Mouse (Mus musculus) mouse trophoblast stem cell (cell line): ENCODE data around the gene Ccnc.
"Not testable (repeated sequence)": the region's sequence is repeated elsewhere in the genome, so short reads cannot be mapped to it uniquely, and the experiment has no call there.

Source experiments
- in situ Hi-C, 2 experiments: fragments of 300-500 bp; cut with MseI, MboI; formaldehyde crosslinking; loops; 2 replicates in 1 of 2; 3 replicates in 1 of 2; pipeline ENCODE4 v1.15.1; 2025

Ccnc gene

DNA sequence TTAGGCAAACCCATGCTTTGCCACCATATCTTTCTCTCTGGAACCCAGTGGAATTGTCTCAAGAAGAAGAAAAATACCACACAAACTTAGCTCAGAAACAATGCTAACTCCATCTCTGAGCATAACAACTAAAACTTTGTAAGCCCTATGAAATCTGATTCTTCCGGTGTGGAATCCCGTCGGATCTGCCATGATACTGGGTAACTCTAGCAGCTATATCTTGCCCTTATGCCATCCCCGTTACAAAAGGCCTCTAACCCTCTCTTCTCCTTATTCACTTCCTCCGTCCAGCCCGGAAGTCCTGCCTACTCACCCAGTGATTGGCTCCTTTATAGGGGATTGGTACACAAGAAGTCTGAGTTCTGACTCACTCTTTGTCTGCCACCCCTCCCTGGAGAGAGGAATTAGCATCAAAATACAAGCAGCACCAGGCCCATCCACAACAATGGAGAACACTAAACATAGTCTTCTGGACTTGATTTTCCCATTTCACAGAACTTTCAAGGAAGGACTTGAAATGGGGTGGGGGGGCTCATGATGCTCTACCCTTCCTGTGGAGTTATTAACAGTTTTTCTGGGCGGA, 4.7 kb upstream of the Ccnc start:
- in situ Hi-C loops = no loop called here

DNA sequence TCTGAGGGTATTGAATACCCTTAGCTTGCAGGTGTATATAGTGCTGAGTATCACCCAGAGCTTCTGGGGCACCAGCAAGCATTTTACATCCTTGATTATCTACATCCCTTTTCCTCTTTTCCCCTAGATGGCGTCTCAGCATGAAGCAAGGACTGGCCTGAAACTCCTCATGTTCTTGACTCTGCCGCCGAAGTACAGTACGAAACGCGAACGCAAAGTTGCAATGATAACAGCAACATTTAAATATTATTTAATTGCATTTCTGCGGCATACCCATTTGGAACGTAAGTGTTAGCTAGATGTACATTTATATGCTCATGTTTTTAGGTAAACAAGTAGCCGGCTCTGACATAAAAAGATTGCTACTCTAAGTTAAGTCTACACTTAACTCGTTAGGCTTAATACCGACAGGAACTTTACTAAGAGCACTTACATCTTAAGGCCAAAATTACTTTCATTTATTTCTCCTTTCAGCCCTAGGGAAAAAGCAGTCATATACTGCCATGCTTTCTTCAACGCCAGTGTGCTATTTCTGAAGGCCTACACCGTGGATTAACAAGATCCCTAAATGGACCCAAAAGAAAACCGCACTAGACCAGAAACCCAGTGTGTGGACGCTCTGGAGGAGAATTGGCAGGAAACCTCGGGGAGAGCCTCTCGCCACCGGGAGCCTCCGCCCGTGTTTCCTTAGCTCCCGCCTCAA, 438 bp upstream of the Ccnc start:
- in situ Hi-C loops = no loop called here

DNA sequence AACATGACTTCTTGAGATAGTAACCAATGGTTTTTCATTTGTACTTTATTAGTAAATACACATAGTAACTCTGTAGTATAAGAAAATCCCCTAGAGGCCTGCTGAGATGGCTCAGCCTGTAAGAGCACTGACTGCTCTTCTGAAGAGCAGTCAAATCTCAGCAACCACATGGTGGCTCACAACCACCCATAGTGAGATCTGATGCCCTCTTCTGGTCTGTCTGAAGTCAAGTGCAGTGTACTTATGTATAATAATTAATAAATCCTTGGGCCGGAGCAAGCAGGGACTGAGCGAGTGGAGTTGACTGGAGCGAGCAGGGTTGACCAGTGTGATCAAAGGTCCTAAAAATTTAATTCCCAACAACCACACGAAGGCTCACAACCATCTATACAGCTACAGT, 11.7 kb downstream of the Ccnc start:
- in situ Hi-C loops = no loop called here

DNA sequence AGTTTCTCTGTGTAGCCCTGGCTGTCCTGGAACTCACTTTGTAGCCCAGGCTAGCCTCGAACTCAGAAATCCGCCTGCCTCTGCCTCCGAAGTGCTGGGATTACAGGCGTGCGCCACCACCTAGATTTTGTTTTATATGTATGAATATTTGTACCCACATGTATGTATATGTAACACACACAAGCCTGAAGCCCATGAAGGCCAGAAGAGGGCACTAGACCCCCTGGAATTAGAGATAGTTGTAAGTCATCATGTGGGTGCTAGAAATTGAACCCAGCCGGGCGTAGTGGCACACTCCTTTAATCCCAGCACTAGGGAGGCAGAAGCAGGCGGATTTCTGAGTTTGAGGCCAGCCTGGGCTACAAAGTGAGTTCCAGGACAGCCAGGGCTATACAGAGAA, 16.6 kb downstream of the Ccnc start:
- in situ Hi-C loops = not testable (repeated sequence)

DNA sequence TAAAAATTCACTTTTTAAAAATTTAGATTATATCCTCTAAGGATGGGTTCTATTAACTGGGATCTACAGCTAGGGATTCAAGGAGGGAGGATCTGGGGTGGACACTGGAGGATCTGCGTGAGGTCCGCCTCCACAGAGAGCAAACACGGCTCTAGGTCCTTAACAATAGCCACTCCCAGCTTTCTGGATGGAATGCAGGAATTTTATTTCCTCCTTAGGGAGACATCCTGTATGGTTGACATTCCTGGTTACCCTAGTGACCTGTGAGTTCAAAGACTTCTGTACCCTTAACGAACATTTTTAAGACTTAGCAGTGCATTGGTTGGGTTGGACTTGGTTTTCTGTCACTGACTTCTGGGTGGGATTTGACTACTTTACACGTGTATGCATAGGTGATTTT, 18.2 kb downstream of the Ccnc start:
- in situ Hi-C loops = no loop called here

DNA sequence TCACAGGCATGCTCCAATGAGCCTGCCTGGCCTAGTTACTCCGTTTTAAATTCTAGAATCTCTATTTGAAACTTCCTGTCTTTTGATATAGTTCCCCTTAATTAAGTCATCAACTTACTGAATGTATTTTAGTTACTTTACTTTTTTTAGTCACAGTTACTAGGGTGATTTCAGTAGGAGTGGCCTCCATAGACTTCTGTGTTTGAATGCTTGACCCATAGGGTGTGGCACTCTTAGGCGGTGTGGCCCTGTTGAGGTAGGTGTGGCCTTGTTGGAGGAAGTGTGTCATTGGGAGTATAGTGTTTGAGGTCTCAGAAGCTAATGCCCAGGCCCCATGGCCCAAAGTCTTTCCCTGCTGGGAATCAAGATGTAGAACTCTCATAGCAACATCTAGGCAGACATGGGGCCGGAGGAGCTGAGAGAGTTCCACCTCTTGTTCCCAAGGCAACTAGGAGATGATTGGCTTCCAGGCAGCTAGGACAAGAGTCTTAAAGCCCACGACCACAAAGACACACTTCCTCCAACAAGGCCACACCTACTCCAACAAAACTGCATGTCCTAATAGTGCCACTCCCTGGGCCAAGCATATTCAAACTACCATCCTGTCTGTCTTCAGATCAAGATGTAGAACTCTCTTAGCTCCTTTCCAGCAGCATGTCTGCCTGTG, 27.8 kb downstream of the Ccnc start:
- in situ Hi-C loops = no loop called here

DNA sequence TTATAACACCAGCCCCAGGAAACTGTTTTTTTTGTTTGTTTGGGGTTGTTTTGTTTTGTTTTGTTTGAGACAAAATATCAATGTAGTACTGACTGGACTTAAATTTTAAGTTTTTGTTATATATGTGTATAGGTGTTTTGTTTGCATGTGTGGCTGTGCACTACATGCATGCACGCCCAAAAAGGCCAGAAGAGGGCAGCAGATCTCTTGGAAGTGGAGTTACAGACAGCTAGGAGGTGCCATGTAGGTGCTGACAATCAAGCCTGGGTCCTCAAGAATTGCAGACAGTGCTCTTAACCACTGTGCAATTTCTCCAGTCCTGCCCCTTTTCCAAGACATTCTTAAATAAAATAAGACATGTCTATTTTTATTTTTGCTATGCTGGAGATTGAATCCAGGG, 31.4 kb downstream of the Ccnc start:
- in situ Hi-C loops = no loop called here

DNA sequence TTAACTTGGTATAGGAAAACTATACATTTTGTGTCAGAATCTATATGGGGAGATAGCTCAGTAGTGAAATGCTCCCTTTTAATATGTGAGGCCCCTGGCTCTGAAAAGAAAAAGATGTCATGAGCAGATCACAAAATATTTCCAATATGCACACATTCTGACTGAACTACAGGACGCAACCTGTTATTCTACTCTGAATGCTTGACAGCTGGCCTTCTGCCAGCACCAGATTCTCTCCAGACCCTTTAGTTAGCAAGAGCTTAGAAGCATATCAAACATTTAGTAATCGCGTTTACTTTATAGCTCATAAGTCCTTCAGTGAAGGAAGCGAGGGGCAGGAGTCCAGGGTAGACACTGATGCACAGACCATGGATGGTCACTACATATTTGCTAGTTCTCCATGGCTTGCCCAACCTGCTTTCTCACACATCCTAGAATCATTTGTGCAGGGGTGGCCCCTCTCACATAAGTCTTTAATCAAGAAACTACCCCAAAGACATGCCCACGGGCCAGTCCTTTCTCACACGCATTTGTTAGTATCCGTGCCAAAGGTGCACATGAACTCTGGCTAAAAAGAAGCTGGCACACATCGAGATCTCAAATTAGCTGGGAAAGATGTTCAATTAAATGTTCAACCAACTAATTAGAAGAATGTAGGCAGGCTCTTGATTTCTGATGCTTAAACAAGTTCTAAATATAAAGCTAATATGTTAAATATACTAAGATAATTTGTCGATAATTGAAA, 34.1 kb downstream of the Ccnc start:
- in situ Hi-C loops = no loop called here

DNA sequence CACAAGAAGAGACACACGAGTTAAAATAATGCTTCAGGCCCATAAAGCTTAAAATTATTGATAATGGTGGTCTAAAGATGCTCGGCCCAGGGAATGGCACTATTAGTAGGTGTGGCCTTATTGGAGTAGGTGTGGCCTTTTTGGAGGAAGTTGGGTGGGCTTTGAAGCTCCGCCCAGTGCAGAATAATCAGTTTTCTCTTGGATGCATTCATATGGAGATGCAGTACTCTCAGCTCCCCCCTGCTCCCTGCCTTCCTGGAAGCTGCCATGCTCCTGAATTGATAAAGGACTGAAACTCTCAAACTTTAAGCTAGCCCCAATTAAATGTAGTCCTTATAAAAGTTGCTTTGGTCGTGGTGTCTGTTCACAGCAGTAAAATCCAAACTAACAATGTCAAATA, 36.3 kb downstream of the Ccnc start:
- in situ Hi-C loops = no loop called here

DNA sequence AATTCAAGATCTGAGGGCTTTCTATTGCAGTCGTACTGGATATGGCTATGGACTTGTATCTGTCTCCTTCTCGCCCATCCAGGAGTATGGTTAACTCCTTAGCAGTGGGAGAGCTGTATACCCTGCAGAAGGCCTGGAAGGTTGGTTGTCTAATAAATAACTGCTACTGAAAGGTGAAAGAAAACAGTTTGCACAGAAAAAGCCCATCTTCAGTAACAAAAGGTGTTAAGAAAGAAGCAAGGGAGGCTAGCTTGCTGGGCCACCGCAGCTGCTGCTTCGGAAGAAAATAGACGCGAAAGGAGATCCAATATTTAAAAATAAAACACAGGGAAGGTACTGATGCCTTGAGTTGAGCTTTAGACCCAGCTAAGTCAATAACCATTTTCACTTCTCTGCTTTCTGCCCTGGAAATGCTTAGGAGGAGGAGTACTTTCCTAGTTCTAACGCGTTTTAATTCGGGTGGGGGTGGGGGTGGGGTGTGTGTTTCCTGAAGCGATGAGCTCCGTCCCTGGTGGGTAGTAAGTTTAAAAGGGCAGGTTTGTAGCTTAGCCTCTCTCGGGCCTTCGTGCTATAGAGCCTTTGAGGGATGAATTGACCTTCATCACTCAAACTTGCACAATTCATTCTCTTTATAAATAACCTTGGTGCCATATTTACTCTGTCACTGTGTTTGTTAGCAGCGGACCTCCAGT, 38.8 kb downstream of the Ccnc start:
- in situ Hi-C loops = no loop called here

DNA sequence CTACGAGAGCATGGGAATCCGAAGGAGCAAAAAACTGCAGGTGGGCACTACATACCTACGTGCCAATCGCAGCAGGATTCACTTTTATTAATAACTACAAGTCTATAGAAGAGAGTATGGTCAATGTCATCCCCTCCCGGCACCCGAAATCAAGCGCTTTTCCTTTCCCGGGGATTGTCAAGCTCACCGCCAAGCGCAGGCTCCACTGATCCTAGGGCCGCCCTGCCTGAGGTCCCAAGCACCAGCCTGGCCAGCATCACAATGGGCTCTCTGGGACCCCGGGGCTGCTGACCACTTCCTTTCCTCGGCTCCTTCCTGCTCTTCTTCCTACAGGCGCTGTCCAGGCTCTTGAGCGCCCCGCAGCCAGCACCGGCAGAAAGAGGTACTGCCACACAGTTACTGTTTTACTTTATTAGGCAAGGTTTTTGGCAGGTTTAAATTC, 39.4 kb downstream of the Ccnc start, which contains the start of the genes Usp45 and Tstd3:
Gene Usp45 (plus strand): TSS at position 294 of the 442 bp plus-strand sequence.
Gene Tstd3 (minus strand): TSS at position 350 of the 442 bp plus-strand sequence.
- in situ Hi-C loops = no loop called here

DNA sequence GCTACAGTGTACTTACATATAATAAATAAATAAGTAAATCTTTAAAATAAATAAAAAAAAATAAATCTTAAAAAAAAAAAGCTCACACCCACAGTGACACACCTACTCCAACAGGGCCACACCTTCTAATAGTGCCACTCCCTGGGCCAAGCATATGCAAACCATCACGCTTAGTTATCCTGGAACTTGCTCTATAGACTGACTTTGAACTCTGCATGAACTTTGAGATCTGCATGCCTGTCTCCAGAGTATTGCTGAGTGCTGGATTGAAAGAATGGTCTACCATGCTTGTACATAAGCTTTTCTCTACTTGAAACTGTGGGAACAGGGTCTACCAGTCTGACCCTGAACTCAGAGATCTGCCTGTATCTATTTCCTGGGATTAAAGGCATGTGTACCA, 43.6 kb downstream of the Ccnc start:
- in situ Hi-C loops = no loop called here

DNA sequence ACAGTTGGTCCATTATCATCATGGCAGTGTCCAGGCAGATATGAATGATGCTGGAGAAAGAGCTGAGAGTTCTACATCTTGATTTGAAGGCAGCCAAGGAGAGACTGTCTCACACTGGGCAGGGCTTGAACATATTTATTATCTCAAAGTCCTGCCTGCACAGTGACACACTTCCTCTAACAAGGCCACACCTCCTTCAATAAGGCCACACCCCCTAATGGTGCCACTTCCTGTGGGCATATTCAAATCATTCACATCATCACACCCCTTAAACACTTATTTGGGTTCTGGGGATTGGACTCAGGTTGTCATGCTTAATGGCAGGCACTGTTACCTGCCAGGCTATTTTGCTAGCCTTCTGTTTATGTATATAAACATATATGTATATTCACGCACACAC, 44.8 kb downstream of the Ccnc start:
- in situ Hi-C loops = no loop called here

DNA sequence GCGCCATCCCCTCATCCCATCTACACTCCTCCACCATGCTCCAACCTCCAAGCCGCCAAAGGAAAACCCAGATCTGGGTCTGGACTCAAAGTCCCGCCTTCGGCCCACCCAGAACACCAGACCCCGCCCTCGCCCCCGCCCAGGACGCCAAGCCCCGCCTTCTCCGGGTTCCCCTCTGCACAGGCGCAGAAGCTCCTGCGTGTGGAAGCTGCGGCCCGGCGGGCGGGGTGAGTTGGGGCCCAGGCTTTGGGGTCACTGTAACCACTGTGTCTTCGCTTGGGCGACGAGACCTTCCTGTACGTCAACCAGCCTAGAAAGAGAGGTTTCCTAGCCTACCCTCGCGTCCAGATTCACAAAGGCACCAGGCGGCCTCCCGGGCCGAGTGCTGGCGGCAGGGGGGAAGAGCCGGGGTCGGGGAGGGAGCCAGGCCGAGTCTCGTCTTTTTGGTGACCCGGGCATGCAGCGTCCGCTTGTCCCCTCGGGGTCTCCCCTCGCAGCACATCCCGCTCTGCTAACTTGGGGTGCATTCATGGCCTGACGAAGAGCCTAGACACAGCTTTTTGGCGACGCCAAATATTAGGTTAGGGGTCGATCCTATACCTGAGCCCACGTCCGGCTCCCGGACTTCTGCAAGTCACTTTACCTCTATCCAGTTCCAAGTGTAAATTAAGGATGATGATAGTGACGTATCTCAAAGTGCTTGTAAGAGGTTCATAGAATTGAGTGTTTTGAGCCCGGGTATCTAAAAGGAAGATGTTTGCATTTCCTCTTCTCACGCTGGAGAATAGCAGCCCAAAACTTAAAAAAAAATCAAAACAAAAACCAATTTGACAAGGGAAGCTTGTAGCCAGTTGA, 48.8 kb downstream of the Ccnc start:
- in situ Hi-C loops = no loop called here

DNA sequence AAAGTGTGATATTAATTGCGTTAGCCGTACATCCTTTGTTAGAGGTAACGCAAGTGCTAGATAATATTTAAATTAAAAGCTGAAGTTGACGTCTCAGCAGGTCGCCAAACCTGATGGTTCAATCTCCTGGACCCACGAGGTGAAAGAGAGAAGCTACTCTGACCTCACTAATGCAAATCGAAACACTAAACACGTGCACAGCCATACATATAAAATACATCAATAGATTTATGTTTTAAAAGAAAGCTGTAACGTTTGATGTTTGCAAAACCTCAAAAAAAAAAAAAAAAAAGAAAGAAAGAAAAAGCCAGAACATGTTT, 49.4 kb downstream of the Ccnc start:
- in situ Hi-C loops = no loop called here

DNA sequence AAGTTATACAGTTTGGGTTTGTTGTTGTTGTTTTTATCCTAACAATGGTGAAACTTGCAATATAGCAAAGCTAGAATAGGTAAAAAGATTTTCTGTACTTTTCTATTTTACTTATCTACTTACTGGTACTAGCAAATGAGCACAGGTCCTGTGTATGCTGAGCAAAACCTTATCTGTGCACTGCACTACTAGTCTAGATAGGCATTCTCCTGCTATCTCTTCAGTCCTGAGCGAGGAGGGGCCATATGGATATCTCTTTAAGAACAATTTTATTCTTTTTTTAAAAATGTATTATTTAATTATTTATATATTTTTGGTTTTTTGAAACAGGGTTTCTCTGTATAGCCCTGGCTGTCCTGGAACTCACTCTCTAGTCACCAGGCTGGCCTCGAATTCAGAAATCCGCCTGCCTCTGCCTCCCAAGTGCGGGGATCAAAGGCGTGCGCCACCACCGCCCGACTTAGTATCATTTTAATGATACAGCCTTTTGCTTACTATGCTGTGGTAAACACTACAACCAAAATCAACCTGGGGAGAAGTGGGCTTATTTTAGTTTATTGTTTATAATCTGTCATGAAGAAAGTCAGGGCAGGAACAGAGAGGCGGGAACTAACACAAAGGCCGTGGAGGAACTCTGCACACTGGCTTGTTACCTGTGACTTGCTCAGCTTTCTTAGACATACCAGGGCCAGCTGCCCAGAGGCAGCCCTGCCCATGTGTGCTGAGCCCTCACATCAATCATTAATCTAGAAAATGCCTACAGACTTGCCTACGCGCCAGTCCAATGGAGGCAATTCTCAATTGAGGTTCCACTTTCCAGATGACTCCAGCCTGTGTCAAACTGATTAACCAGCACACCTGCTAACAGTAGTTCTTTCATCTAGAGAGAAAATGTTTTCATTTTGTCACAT, 53.6 kb downstream of the Ccnc start:
- in situ Hi-C loops = no loop called here

DNA sequence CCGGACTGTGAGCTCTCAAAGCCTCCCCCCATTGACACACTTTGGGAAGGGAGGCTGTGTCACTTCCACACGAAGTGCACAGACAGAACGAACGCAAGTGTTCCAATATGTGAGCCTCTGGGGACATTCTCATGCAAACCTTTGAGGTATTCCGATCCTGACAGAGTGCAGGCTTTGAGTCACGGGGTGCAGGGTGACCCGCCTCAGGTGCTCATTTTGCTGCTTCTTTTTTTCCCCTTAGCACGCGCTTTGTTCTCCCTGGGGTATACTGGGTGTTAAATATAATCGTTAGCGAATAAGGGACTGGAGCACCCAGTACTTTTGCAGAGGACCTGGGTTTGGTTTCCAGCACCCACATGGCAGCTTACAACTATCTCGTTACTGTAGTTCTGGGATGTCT, 58.8 kb downstream of the Ccnc start:
- in situ Hi-C loops = no loop called here

DNA sequence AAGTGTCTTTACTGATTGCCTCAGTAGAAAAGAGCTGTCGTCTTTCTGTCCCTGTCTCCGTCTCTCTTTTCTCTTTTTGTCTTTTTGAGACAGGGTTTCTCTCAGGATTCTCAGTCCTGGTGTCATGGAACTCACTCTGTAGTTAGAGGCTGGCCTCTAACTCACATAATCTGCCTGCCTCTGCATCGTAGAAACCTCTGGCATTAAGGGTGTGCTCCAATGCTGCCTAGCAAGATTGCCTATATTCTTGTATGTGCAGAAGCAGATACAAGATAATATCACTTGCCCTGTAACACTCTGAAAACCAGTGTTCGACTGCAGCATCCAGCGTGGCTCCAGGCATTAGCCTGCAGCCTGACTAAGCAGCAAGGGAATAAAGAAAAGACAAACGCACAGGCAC, 61.4 kb downstream of the Ccnc start:
- in situ Hi-C loops = no loop called here

DNA sequence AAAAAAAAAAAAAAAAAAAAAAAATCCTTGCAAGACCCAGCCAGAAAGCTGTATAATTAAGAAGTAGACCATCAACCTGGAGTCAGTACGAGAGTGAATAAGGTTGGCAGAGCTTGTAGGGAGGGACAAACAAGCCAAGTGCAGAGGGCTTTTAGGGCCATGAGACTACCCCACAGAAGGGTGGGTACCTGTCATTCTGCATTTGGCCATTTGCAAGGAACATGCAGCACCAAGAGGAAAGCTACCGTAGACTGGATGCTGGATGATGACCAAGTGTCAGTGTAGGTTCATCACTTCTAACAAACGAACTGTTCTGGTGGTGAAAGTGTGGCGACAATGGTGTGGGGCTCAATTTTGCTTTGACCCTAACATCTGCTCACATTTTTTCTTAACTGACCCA, 62.3 kb downstream of the Ccnc start:
- in situ Hi-C loops = no loop called here

DNA sequence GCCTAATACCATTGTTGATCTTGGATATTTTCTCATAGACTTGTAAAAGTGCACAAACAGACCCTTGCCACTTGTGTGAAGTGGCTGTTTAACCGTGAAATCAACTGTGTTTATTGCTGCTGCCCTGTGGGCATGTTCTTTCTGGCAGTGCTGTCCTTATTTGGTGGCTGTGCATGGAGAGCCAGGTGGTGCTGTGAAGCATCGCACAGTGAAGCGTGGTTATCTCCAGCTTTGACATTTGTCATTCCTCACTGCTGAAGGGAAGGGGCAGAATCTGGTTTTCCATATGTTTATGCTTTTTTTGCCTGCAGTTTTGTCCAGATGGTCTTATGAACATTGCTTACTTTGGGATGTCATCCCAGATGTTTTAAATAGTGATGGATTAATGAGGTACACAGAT, 66.1 kb downstream of the Ccnc start:
- in situ Hi-C loops = no loop called here
